Mouse (Mus musculus): ENCODE results near the gene Lin52.

Gene Lin52

DNA sequence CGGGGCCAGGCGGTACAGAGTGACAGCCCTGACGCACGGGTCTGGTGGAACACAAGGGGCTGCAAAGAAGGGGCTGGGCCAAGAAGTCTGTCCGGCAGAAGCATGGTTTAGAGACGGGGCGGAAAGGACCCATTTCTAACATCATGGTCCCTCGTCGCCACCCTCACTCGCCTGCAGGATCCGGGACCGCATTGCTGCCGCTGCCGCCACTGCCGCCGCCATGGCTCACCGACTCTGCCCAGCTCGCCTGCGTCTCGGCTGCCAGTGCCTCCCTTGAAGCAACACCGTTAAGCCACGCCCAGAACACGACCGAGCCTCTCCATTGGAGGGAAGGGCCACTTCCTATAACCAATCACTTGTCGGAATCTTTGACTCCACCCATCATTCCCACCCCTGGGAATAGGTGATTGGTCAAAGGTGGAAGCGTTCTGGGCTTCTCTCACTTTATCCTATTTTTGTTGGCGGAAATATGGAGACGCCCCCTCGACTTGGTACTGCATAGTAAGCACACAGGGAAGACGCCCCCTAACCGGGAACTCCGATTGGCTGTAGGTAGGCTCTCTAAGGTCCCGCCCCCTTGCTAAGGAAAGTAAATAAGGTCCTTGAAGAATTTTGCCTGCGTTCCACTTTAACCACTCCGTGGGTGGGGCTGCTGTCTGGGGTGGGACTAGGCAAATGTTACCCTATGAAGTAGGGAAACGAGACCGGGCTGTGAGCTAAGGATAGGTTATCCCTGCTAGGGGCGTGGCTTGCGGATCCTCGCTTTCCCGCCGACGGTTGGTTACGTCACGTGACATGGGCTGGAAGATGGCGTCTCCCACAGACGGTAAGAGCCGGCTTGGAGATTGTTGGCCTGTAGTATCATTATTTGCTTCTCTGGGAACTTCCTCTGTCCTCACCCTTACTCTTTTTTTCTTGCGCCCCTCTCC is at the start of gene Lin52, which contains the start of gene Aldh6a1:
Gene Lin52 (plus strand): TSS at position 705 of the 929 bp plus-strand sequence.
Gene Aldh6a1 (minus strand): TSS at position 287 of the 929 bp plus-strand sequence.
- peak; percentile 96 to 97 for DNase-seq

DNA sequence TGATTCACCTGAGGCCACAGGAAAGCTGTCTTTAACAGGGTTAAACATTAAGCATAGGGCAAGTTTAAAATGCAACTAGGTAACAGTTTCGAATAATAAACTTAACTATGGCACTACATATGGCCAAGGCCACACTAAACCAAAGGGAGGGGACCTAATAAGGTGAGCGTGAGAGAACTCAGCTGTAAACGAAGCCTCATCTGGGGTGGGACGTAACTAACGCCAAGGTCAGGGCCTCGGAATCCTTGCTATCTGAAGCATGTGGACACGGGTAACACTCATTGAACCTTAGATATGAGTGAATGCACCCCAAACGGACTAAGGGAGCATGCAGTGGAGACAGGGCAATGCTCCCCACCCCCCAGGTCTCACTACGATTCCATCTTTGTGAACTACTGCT is 48.3 kb upstream of the Lin52 start:
- no peak for DNase-seq

DNA sequence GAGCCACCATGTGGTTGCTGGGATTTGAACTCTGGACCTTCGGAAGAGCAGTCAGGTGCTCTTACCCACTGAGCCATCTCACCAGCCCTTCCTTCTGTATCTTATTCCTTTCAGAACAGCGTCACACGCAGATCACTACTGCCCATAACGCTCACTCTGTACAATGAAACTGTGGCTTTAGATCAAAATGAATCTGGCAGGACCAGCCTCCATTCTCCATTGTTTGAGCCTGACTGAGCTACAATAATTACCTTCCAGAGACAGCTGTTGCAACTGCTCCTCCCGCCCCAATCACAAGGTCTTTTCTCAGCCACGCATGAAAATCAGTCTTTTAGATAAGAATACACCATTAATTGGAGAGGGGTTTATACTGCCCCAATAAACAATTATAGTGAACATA is 46.7 kb upstream of the Lin52 start:
- no peak for DNase-seq

DNA sequence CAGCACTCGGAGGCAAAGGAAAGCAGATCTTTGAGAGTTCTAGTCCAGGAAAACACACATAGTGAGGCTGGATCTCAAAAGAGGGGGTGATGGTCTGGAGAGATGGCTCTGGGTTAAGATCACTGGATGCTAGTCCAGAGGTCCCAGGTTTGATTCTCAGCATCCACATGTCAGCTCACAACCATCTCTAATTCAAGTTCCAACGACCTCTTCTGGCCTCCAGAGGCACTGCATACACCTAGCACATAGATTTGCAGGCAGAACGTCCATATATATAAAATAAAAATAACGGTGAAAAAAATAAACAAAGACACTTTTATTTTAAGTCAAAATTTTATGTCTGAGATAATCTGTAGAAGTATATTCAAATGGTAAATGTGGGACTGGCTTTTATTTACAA is 44.0 kb upstream of the Lin52 start:
- DNase-seq = no peak

DNA sequence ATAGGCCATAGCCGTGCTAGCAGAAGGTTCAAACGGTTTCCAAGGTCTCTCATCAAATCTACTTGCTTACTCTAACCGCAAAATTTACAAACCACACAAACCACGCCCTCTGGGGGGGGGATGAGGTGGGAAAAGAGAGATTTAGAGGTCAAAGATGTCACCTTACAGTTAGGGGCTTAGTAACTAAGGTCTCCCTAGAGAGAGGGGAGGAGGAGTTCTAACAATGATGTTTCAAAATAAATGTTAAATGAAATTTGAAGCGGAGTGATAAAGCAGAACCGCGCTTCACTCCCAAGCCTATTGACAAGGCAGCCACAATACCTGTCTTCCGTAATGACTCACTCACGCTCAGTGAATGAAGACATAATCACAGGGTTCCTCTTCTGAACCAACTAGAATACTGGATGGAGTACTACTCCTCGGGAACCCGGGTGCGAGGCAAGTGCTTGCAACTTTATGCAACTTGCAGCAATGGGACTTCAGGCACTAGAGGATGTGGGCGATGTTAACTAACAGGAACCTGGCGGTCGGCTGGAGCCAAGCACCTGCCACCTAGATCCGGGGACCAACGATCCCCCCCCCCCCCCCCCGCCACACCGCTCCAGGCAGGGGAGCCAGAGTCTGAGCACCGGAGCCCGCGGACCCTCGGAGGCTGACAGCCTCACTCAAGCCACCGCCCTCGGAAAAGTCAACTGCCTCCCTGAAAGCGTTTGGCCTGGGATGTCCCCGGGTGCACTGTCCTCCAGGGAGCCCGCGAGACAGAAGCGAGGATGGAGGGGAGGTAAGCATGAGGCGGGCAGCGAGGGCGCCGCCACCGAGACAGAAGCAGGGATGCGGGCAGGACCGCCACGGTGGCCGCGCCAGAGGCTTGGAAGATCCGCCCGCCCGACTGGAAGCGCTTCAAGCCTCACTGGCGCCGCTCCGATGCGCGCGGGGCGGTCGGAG is 43.1 kb upstream of the Lin52 start:
- peak in 1 of 2 experiments; percentile 25 for DNase-seq

DNA sequence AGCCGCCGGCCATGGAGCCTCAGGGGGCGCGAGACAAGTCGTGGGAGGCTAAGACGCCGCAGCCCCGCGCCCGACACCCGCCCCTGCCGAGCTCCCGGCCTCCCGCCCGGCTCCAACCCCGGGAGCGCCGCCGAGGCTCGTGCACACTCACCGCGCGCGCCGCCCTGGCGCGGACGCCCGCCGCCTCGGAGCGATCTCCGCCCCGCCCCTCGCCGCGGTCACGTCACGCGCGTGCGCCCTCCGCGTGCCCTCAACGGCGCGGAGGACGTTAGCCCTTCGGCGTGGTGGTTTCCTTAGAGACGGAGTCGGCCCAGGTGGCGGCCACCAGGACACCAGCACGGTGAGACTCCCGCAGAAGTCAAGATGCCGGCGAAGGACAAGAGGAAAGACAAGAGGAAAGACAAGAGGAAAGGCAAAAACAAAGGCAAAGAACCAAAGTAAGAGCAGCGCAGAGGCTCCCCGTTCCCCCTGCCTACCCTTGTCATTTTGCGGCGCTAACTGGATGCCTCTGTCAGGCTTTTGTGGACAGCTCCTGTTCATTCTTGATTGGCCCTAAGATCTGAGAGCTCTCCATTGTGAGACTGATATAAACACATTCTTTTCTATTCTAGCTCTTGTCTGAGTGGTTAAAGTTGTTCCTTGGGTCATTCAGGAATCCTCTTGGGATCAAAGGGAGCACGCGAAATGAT is 42.3 kb upstream of the Lin52 start, which contains the start of the genes Entpd5 and Bbof1:
Gene Entpd5 (minus strand): TSS at position 211 of the 689 bp plus-strand sequence.
Gene Bbof1 (plus strand): TSS at position 253 of the 689 bp plus-strand sequence.
- DNase-seq = peak; percentile 92

DNA sequence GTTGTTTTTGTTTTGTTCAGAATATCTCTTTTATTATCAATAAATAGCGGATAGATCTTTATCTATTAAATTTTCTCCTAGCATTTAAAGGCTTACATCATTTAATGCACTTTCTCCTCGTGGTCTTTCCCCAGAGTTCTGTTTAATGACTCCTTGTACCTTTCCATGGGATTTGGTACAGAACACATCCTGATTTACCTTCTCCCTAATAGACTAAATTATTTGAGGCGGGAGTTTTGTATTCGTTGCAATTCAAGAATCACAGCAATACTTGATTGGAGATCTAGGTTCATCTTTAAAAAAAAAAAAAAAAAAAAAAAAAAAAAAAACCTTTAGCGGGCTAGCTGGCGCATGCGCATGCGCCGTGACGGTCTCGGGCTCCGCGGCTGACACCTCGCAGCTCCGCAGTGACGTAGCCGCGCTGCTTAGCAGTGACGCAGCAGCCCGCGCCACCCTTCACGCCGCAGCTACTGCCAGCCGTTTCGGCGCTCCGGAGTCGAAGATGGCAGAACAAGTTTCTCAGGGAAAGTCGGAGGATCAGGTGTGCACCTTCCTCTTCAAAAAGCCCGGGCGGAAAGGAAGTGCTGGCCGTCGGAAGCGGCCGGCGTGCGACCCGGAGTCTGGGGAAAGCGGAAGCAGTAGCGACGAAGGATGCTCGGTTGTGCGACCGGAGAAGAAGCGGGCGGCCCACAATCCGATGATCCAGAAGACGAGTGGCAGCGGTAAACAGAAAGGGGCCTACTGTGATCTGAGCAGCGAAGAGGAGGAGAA is 34.2 kb upstream of the Lin52 start, which contains the start of gene Rnf113a2:
Gene Rnf113a2 (plus strand): TSS at position 363 of the 771 bp plus-strand sequence.
- DNase-seq = peak; percentile 88 to 92

DNA sequence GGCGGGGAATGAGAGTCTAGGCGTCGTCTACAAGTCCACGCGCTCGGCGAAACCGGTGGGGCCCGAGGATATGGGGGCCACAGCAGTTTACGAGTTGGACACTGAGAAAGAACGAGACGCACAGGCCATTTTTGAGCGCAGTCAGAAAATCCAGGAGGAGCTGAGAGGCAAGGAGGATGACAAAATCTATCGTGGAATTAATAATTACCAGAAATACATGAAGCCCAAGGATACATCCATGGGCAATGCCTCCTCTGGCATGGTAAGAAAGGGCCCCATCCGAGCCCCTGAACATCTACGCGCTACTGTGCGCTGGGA is 33.7 kb upstream of the Lin52 start:
- no peak for DNase-seq

DNA sequence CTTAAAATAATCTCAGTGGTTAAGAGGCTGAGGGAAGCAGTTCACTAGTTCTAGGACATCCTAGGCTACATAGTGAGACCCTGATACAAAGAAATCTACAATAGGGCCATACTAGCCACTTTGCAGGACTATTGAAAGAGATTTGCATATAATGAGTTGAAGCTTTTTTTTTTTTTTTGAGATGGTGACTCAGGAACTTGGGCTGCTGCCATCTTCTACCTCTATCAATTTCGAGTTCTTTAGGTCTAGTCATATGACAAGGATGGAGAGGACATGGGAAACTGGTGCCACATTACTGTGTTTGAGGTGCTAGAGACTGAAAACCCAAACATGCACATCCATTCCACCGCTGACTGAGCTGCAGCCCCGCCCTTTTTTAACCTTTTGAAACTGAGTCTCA is 27.2 kb upstream of the Lin52 start:
- no peak for DNase-seq

DNA sequence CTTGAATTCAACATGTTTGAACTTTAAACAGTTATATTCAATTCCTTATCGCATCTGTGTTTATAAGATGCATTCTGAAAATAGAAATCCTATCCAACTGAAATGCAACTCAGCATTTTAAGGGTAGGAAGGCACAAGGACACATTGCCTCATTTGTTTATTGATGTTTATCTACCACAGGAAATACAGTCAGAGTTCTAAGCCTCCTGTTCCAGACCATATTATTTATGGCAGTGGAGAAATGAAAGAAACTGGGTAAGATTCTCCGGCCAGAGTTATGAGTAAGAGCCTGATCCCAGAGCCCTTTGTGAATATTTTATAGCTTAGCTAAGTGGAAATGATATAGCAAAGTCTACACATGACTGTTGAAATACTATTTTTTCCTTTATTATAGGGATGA is 21.4 kb upstream of the Lin52 start:
- DNase-seq = no peak

DNA sequence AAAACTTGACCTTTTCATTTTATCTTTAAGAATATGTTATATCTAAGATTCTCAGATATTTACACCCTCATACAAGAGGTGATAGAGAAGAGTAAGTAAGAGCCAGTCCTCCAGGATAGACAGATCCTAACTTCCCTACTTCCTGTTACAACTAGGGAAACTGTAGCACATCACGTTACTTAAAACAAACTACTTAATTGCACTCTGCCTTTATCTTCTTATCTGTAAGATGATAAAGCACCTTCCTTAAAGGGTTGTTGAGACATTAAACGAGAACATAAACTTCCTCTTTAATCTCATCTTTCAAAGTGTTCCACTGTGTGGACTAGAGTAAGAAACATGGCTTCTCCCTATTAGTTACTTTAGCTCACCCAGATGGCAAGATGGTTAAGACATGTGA is 12.5 kb upstream of the Lin52 start:
- DNase-seq = no peak

DNA sequence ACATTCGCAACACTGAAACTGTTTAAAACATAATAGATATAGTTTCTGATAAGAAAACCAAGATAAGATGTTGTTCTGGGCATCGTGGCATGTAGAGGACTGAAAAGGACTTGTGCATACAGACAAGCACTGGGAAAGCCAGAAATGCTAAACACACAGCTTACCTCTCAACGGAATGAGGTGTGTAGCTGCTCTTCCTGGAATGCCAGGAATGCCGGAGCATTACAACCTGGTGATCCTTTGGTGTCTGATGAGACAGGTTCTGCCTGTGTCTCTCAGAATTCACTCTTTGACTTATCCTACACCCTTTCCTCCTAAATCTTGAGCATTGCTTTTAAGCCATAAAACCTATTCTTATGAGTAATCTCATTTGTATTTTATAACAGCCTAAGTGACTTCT is 8.7 kb upstream of the Lin52 start:
- no peak for DNase-seq

DNA sequence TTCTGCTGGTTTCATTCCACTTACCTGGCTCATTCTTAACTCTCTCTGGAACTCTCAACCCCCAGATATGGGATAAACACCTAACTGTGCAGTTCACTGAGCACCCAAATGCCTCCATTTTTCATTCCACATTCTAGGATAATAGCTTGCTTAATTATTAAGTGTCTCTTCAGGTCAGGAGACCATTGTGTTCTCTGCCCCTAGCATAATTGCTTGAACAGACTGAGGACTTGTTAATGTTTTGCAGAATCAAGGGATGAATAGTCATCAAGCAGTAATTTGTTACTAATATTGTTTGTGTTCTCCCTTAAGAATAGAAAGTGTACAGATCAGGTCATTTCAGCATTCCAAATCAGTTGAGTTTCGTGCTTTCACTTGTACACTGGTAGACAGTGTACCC is 3.8 kb upstream of the Lin52 start:
- no peak for DNase-seq

DNA sequence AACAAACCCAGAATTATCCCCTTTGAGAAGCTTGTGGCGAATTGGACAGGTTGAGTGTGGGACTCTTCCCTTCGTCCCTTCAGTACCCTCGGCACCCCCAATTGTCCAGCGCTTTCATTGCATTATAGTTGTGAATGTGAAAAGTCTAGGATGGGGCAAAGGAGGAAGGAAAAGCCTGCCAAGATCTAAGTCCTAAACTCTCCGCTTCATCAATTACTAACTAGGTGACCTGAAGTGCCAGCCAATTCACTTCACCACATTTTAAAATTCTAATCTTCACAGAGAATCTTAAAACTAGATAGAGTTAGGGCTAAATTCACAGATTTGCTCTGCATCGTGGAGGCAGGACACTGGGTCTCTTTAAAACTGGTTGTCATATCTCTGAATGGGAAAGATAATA is 3.0 kb upstream of the Lin52 start:
- no peak for DNase-seq

DNA sequence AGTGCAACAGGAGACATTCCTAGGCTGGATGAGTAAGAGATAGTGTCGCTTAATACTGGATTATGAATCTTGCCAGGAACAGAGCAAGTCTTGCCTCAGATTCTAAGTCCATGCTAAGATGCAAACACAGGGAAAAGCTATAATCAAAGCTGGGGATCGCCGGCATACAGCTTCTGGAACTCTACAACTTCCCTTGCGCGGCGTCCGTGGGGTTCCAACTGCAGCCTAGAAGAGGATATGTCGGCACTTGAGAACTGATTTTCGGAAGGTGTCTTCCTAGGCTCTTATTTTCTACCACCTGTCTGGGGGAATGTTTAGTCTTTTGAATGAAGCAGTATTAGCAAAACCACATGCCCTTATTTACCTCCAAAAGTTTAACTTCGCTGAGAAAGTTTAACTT is 1.3 kb upstream of the Lin52 start:
- no peak for DNase-seq

DNA sequence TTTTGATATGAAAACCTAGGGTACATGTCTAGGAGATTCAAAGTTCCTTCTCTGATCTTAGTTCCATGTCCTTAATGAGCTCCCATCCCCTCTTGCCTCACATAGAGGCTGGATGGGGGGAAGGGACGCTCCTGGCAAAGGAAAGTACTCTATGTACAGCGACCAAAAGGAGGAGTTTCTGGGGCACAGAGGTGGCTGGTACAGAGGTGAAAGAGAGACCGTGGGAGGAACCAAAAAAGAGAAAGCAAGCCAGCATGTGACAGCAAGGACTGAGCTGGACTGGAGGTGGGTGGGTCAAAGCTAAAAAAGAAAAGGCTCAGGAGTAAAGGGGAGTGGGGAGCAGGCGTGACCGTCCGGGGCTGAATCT is 888 bp upstream of the Lin52 start:
- no peak for DNase-seq

DNA sequence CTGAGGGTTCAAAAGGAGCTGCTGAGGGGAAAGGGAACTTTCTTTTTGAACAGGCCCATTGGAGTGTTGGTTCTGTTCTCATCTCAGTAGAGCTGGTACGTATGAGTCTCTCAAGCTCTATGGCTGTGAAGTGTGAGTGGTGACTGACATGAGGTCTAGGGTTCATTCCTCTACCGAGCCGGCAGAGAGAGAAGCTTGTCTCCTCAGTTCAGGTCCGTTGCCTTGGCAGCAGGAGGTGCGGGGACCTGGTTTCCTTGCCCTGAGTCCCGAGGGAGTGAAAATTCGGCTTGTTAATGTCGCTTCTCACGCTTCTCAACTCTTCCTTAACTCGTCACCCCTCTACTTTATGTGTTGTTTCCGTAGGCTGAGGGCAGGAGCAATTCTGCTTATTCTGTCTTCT is 579 bp downstream of the Lin52 start:
- no peak for DNase-seq

DNA sequence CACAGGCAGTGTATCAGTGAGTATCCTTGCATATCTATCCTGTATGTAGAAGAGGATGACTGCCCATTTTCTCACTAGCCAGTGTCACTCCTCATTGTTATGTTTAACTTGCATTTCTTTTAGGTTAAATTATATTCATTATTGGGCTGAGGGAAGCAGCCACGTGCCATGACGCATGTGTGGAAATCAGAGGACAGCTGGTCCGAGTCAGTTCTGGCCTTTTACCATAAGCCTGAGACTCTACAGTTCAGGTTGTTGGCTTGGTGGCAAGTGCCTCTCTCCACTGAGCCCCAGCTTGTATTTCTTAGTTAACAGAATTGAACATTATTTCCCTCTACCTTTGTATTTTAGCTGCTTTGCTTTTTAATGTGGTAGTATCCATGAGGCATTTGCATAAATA is 5.7 kb downstream of the Lin52 start:
- no peak for DNase-seq

DNA sequence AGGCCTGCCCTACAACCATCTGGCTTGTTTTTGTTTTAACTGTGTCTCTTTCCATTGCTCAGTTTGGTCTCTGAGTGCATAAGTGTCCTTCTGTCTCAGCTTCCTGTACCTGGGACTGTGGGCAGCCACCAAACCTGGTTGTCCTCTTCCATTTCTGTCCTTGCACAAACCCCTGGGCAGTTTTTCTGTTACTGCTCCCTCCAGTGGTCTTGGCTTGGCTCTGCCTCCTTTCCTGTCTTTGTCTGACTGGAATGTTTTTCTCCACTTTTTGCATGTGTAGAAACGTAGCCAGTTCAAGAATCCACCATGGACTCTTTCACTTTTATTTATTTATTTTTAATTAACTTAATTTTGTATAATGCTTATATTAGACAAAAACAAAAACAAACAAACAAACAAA is 8.6 kb downstream of the Lin52 start:
- DNase-seq = no peak

DNA sequence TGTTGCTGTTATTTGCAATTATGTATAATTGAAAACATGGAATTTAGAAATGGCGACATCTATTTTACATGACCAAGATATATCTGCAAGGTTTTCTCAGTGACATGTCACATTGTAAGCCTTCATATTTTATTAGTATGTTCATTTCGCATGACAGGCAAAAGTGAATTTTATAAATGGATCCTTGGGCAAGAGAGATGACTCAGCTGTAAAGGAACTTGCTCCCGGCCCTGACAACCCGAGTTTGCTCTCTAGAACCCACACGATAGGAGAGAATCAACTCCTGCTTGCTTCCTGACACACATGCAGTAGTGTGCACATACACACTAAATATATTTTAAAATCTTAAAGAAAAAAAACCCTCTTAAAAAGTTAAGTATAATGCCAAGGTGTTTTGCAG is 10.2 kb downstream of the Lin52 start:
- no peak for DNase-seq

DNA sequence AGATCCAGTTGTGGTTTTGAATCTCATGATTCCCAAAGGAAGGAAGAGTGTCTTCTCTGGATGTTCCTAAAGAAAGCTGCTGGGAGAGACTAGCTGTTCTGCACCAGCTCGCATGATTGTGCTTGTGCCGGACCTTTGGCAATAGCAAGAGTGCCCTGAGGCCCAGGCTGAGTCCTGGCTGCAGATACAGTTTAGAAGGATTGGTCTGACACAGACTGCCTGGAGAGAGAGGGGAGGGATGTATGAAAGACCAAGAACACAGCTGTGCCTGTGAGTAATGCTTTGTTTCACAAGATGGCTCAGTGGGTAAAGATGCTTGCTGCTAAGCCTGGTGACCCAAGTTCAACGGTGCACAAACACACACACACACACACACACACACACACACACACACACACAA is 11.6 kb downstream of the Lin52 start:
- DNase-seq = no peak

DNA sequence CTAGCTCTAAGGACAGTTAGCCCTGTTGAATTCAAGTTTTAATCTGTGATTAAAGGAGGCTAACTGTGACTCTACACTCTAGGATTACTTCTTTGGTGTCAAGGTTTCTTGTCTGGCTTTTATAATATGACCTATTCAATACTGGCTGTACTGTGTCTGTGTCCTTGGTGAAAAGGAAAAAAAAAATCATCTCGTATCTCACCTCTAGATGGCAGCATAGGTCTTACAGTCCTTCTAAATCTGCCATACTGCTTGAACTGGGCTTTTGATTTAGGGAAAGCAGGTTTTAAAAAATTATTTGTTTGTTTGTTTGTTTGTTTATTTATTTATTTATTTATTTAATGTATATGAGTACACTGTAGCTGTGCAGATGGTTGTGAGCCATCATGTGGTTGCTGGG is 17.5 kb downstream of the Lin52 start:
- DNase-seq = no peak

All from lung, postnatal 4 days (tissue).